Mouse (Mus musculus): ENCODE results near the gene Gm21905.

DNA sequence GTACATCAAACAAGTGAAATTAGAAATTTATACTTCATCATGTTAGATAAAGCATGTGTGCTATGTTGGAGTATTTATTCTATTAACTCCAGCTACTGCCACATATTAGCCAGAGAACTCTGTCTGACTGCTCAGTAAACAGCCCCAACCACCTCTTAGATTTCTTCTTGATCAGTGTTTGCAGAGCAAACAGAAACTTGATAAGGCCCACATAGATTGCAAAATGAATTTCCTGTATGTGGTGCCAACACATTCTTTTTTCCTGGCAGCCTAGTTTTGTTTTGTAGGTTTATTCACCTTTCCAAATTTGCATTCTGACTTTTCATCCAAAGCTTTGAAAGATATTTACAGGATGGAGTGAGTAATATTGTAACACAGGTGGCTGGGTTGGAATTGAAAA, 44.2 kb upstream of the Gm21905 start:
- TF ChIP-seq CTCF (conservative IDR thresholded peaks at IDR 0.05; ENCODE audit: low read length), result no peak
- no peak for TF ChIP-seq NANOG (IDR thresholded peaks at IDR 0.05; ENCODE audit: borderline replicate concordance, low read length)
- TF ChIP-seq POU5F1 (IDR thresholded peaks at IDR 0.05; ENCODE audit: borderline replicate concordance, low read length), result no peak
